Mouse (Mus musculus) gastrocnemius, adult 18-20 months (tissue): ENCODE results near the gene Slc6a13. TPM values are rescaled to one million over a fixed set of nuclear protein-coding genes. Genes with fewer than 3 reads are reported as not detected.

Experiments used
- DNase-seq: peaks from one replicate; pipeline ENCODE4 v3.0.0; 2021; ENCODE audit warnings: low spot score
- long read RNA-seq, 2 experiments: library from polyadenylated mRNA; stranded (forward); transcript quantifications; one replicate each; pipeline ENCODE4 v2.0.0; 2021
- total RNA-seq, 2 experiments: library from RNA; stranded (reverse); gene quantifications; 2 replicates each; pipeline ENCODE4 v1.2.3; 2021

Gene Slc6a13
- under 1 TPM; 0.57 to 0.74 TPM for total RNA-seq
- long read RNA-seq, experiment 1 = 0 reads
- long read RNA-seq, experiment 2 = 0 reads

DNA sequence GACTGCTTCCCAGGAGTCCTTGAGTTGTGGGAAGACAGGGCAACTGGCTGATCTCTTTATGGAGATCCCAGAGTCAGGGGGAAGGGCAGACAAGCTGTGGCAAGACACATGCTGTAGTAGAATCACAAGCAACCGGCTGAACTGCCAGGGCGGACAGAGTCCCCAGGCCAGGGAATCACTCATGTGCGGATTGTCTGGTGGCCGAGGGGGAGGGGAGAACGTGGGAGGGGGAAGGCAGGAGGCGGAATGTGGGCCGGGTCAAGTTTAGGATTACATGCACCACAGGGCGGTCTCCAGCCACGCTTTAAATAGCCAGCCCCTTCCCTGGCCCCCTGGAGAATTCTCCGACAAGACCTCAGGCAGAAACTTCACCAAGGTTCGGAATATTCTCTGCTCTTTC, at the start of gene Slc6a13:
Slc6a13 (plus strand) TSS at position 274 of the 400 bp plus-strand sequence.
- peak; percentile 24 for DNase-seq

DNA sequence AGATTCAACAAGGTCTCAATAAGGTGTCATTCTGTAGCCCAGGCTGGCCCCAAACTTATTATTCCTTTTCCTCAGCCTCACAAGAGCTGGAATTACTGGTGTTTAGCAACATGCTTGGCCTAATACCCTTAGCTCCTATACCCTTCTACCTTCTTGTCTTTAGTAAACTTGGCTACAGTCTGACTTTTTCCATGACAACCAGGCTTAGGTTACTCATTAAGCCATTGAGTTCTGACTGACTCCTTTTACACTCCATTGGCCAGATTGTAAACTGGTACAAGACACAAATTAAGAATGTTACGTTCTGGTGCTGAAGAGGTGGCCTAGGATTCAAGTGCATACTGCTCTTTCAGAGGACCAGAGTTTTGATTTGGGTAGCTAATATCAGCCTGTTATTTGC, 49.6 kb upstream of the Slc6a13 start:
- DNase-seq = no peak

DNA sequence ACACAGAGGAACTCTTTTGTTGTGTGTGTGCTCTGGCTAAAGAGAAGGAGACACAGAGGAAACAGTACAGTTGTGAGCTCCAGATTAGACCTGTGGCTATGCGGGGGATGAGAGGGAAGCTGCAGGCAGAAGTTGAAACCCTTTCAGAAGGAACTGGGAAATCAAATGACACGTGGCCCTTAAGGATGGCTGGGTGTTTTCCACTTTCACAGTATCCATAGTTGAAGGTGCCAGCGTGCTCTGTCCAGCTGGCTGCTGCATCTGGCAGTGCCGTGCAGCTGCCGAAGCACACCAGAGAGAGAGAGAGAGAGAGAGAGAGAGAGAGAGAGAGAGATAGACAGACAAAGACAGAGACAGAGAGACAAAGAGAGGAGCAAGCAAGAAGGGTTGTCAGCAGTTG, 48.8 kb upstream of the Slc6a13 start:
- no peak for DNase-seq

DNA sequence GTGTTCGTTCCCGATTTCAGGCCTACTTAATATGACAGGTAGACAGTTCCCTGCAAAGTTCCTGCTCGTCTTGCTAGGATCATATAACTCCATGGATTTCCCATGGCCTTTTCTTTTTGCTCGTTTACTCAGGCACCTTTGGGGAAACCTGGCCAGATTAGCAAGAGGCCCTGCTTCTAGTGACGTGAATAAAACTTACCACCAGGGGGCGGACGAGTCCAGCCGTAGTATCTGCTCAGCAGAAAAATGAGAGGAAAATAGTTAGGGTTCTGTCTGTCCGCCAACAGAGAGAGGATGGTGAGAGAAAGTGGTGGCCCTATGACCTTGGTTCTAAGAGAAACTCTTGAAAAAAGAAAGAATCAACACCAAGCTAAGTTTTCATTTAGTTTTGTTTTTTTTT, 39.5 kb upstream of the Slc6a13 start:
- peak; percentile 69 for DNase-seq

DNA sequence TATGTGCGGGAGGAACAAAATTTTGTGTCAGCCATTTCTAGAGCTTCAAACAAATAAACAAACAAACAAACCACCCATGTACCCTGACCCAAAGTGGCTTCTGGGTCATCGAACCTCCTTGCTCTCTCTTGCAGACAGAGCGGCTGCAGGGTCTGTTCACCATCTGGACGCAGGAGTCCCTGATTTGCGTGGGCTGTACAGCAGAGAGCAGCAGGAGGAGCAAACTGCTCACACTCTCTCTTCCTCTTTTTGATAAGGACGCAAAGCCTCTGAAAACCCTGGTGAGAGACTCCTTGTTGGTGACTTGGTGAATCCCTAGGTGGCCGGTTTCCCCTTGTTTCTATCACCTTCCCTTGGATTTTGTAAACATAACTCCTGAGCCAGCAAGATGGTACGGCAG, 38.8 kb upstream of the Slc6a13 start:
- no peak for DNase-seq

DNA sequence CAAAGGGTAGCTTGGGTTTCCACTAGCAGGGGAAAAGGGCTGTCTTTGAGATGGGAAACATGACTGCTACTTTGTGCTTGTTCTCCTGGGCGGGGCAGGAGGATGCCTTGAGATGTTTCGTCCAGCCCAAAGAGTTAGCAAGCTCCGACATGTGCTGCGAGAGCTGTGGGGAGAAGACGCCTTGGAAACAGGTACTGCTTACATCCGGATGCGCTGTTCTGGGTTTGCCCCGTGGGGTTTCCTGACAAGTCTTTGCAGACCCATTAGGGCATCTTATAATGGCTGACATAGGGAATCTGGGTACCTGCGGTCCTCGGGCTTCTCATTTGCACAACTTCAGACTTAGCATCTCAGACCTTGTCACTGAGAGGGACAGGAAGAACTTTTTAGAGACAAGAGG, 38.0 kb upstream of the Slc6a13 start:
- no peak for DNase-seq

DNA sequence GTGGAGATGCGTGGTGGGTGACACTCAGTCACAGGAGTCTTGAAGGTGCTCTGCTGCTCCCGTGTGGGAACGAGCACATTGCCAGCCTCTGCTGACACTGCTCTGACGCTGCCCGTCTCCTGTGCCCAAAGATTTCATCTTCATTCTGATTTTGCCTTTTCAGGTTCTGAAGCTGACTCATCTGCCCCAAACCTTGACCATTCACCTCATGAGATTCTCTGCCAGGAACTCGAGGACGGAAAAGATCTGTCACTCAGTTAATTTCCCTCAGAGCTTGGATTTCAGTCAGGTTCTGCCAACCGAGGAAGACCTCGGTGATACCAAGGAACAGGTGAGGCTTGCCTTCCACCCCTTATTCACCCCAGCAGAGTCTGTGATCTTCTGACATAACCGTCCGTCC, 37.5 kb upstream of the Slc6a13 start:
- DNase-seq = no peak

DNA sequence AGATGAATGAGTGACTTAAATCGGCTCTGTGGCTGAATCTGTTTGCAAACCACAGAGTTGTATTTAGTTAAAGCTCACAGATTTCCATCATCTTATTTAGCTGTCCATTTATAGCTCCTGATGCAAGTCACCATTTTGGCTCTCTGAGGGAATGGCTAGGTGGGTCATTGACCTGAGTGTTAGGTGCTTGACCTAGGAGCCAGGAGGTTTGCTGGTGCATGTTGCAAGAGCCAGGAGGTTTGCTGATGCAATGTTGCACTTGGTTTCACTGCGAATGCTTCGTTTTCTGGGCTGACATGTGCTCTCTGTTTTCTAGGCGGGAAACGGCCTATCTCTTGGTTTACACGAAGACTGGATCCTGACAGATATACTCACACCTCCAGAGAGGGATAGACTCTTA, 29.9 kb upstream of the Slc6a13 start:
- DNase-seq = no peak

DNA sequence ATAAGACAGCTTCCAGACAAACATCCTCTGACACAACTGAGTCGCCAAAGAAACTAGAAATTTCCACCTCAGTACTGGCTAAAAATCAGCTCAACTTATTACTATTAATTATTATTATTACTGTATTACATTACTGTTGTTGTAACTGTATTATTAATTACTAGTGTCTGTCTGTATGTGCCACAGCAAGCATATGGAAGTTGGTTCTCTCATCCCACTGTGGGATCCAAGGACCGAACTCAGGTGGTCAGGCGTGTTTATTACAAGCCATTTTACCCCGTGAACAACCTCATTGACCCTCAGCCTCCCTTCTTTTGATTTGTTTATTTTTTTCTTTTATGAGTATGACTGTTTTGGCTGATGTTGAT, 28.3 kb upstream of the Slc6a13 start:
- no peak for DNase-seq

DNA sequence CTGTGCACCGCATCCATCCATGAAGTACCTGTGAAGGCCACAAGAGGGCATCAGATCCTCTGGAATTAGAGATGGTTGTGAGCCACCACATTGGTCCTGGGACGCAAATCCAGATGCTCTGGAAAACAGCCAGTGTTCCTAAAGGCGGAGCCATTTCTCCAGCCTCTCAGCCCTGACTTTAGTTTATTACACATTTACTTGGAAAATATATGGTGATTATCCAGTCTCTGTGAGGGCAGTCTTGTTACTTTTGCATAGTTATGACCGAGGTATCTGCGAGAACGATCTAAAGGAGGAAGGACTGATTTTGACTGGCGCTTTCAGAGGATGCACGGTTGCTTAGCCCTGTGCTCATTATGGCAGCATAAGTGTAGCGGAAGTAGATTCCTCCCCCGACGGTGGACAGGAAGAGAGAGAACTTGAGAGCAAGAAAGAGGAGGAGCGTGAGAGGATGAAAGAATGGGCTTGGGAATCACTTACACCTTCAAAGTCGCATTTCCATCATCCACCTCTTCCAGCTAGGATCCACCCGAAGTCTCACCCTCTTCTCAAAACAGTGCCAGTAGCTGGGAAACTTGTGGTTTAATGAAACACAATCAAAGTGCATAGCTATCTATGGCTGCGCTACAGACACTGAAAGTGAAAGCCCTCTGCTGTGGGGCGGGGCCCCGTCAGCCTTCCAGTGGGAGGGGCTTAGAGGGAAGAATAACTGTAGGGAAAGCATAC, 27.8 kb upstream of the Slc6a13 start:
- peak; percentile 89 for DNase-seq

DNA sequence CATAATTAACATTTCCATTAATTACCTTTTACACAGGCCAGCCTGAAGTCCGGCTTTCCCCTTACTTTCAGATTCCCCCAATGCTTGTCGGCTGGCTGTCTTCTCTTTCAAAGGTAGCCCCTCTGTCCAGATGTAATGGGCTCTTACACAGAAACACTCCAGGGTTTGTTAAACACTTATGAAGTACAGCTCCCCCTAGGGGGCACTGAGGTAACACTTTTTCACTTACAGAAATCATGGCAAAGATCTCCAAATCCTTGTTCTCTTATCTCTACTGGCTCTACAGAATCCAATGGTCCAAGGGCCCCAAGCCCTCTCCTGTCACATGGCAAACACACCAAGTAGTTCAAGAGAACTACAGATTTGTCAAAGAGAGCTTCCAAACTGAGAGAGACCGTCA, 25.7 kb upstream of the Slc6a13 start:
- peak; percentile 33 for DNase-seq

DNA sequence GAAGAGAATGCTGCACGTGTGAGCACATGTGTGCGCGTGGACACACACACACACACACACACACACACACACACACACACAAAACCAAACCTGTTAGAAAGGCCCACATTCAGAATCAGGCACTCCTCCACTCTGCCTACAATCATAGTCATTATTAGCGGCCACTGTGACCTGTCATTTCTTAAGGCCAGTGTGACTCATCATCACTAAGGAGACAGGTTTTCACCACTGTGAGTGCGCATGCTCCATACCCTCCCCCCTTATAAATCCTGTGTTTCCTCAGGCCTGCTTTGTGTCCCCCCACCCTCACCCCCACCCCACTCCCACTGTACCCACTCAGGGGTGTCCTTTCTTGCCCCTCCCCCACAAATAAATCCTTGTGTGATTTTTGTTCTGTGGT, 15.9 kb upstream of the Slc6a13 start:
- no peak for DNase-seq

DNA sequence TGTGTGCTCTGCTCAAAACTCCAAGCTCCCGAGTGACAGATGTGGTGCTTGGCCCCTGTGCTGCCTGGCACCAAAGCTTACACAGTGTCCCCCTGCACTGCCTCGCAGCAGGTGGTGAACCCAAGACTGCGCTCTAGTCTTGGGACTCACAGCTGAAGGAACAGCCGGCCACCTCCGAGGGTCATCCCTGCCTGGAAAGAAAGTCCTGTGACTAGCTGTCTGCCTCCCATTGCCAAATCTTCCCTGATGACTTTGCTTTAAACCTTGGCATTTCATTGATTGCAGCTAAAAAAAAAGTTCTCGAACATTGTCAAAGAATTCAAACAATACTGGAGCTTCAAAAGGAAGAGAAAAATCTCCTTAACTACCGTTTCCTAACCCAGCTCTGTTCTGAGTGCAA, 710 bp upstream of the Slc6a13 start:
- no peak for DNase-seq

DNA sequence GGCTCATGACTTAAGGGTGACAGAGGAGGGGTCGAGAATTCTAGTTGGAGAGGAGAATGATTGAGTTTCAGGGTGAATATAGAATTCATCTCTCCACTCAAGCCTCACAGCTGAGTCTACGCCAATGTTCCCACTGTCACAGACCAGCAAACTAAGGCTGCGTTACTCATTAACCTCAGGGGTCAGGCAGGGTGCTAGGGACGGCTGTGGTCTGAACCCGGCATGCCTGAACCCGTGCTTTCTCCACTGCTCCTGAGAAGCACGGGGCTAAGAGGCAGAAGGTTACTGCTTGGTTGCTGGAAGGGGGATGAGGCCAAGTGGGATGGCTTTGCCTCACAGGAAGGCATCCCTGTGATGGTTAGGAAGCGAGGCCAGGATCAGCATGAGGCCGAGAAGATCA, 477 bp downstream of the Slc6a13 start:
- DNase-seq = no peak

DNA sequence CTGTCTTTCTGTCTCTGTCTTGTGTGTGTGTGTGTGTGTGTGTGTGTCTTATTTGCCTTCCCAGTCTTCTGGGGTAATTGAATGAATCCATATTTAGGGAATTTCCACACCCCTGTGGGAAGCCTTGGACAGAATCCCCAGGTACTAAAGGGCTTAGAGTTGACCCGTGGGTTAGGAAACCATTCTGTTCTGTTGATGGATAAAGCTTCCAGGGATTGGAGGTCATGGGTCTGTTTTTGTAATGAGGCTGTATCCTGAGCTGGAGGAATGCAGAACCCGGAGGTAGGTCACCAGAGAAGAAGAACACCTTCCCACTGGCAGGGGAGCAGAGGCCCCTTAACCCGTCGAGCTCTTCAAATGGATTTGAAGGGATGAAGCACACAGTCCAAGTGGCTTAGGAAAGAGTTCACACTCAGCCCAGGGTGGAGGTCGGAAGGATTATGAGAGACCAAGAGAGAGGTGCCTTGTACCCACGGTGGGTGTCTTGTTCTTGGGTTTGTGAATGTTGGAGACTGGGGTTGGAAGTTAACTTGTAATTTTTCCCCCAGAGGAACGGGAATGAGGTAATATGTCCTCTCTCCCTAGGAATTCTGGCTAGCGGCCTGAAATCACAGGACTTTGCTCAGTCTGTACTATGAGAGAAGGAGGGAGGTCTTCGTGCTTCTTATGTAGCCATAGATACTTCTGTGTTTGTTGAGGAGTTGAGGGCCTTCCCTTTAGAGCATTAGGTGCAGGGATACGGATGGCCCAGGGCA, 3.6 kb downstream of the Slc6a13 start:
- peak; percentile 23 for DNase-seq

DNA sequence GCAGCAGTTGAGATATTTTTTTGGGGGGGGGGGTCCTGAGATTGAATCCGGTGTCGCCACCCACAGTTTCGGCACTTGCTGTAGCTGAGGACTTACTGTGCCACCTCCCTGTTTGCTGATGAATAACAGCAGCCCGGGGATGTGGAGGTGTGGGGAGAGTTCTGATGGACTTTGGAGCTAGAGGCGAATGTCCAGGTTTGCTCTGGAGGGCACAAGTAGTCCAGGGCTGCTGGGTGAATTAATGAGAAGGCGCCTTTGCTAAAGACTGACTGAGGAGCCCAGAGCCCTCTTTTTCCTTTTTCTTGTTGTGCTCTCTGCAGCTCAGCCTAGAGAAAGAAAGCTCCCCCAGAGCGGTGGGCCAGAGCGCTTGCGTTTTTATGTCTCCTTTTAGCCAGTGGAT, 4.6 kb downstream of the Slc6a13 start:
- DNase-seq = no peak

DNA sequence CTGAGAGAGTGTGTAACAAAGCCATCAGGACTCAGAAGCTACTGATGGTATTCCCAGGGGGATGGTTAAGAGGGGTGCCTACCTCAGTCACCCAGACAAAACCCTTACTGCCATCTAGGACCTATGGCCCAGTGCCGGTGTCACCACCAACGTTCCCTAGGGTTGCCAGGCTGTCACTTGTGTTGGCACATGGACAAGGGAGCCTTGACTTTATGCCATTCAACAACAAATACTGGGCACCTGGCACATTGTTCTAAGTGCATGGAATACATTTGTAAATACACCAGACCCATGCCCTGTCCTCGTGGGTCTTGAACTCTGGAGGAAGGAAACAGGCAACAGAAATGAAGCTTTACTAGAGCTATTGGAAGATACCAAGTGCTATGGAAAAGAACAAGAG, 5.5 kb downstream of the Slc6a13 start:
- no peak for DNase-seq

DNA sequence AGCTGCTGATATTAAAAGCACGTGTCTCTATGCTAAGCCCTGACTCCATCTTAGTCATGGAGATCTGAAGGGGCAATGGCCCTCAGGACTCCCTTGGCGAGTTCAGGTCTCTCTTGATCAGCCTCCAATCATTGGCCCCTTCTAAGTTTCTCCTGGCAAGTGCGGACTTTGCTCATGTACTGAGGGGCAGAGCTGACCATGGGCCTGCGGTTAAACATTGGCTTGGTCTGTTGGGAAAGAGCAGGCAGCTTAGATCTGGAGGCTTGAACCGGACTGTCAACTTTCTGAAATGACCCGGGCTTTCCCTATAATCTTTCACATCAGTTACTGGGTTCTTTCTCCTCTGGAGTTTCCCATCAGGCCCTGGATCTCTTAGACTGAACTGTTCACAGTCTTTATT, 11.0 kb downstream of the Slc6a13 start:
- DNase-seq = no peak

DNA sequence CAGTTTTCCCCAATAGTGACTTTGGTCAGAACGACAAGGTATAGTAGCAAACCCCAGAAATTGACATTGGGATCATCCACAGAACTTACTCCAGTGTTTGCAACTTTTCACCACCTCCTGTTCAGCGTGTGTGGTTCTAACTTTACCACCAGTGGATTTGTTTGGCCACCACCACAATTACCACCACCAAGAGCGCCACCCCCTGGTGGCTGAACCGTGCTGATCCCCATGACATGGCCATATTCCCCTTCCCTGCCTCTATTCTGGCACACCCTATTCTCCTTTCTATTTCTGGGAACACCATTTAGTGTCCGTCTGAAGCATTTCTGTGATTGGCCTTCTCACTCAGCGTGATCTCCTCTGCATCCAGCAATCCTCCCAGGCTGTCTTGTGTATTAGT, 19.1 kb downstream of the Slc6a13 start:
- no peak for DNase-seq

DNA sequence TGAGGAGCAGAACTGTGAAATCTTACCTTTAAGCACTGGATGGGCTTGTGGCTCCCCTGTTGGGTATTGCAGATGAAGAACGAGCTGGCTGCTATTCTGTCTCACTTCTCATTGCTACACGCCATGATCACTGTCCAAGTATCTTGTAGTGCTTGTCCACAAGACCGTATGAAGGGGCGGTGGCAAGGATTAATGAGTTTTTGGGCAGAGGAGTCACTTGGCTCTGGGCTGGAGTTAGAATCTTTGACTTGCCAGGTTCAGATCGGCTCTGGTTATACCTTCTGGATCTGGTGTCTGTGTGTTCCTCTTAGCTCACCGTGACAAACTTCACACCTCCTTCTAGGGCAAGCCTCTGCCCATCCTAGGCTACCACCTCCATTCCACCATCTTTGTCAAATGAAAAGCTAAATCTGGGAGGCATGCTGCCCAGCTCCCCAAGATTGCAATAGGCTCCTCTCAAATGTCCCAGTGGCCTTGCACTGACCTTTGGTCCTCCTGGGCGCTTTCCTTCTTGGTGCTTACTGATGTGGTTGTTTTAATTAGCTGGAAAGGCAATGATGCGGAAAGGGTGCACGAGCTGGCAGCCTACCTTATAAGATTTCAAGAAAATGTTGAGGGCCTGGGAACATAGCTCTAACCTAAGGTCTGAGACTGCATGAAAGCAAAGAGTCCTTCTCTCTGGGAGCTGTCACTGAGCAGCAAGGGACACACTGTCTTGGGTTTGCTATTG, 22.5 kb downstream of the Slc6a13 start:
- DNase-seq = no peak

DNA sequence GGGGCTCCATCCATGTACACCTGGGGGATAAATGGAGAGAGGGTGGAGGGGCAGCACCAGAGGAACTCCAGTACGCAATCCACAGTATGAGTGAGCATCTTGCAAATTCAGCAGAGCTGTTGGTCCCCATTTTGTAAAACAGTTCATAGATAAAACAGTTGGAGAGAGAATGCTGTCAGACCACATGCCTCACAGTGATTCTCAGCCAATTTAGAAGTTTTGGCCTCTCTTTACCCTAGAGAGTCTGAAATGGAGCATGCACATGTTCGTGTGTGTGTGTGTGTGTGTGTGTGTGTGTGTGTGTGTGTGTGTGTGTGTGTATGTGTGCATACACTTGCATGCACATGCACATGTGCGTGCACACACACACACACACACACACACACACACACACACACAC, 25.3 kb downstream of the Slc6a13 start:
- DNase-seq = no peak

DNA sequence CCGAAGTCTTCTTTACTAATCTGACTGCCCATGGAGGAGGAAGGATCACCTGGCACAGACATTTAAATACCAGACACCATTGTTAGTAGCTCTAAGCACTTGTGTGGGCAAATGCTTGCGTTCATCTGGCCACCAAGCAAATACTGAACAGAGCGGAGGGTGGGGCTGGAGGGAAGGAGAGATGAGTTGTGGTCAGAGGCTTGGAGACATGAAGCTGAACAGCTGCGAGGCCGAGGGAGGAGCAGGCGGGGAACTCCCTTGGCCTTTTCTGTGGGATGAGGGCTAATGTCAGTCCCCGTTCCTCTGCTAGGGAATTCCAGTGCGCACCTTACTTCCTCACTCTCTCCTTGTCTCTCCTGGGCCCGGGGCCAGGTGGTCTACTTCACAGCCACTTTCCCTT, 25.7 kb downstream of the Slc6a13 start:
- no peak for DNase-seq
